Mouse (Mus musculus): ENCODE data around the gene Cx3cr1.

The Cx3cr1 gene

GRCm38 (mm10) chr9:119933675-119934074, 136.0 kb downstream of the Cx3cr1 start:
- DNase-seq = no peak

GRCm38 (mm10) chr9:119932358-119932757, 137.3 kb downstream of the Cx3cr1 start:
- DNase-seq = no peak

GRCm38 (mm10) chr9:119926497-119926896, 143.2 kb downstream of the Cx3cr1 start:
- DNase-seq = peak; percentile 53 to 65

DNA sequence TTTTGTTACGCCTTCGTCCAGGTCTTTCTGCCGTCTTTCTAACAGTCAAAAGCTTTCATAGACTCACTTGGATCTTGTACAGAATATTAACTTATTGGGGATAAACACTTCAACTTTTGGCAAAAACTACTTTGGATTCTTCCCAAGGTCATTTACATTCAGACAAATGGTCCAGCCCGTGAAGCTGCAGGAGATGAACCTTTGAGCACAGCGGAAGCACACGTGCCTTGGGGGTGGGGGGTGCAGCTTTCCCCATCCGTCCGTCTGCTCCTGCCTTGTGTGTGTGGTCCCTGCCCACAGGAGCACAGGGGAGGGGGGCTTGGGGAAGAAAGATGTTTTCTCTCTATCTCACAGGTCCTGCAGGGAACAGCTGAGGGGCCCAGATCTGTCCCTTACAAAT, 143.9 kb downstream of the Cx3cr1 start:
- no peak for DNase-seq

DNA sequence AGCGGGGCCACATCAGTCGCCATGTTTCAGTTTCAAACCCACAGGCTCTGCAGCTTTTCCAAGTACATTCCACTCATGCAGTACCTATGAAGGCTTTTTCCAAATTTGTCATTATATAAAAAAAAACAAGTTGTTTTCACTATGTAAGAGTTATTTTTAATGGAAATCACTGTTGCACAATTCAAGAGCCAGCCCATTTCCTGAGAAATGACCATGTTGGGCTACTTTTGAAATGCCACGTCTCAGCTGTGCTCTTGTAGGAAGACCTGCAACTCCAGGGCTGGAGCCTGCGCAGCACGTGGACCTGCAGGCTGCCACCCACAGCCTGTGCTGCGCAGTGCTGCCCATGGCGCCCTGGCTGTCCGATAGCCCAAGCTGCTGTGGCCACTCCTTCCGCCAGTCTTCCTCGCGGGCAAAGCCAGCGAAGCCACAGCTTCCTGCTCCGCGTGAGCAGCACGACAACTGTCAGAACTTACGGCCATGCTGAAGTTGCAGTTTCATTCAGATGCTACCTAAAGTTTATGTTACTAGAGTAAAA, 144.5 kb downstream of the Cx3cr1 start:
- no peak for DNase-seq

GRCm38 (mm10) chr9:119923462-119923861, 146.2 kb downstream of the Cx3cr1 start:
- DNase-seq = no peak

GRCm38 (mm10) chr9:119919858-119920257, 149.8 kb downstream of the Cx3cr1 start:
- no peak for DNase-seq

GRCm38 (mm10) chr9:119913087-119913838, 156.4 kb downstream of the Cx3cr1 start:
- no peak for DNase-seq

DNA sequence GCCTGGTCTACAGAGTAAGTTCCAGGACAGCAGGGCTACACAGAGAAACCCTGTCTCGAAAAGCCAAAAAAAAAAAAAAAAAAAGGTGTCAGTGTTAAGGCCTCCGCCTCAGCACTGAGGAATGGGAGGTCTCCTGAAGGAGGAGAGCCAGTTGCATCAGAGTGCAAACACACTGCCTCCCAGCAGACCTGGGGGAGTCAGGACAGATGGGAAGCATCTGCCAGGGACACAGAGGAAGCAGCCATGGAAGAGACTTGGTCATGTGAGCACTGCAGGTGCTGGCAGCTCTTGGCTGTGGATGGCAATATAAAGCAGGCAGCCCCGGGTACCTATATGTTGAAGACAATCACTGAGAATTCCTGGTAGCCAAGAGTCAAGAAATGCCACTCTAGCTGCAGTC, 159.7 kb downstream of the Cx3cr1 start:
- peak; percentile 26 to 39 for DNase-seq

DNA sequence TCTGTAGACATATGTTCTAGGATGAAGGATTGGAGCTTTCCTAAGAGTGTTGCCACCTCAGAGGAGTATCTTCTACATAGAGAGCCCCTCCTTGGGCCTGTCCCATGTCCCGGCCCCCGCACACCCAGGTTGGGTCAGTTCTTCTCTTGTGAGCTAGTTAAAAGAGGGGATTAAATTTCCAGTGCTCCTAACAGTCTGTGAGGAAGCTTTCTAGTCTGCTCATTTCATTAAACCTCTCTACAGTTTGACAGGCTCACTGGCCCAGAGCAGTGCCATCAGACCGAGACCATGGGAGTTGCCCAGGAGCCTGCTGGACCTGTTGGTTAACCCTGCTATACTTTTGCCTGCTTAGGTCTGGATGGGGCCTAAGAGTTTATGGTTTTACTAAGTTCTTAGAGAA, 161.0 kb downstream of the Cx3cr1 start:
- DNase-seq = no peak

DNA sequence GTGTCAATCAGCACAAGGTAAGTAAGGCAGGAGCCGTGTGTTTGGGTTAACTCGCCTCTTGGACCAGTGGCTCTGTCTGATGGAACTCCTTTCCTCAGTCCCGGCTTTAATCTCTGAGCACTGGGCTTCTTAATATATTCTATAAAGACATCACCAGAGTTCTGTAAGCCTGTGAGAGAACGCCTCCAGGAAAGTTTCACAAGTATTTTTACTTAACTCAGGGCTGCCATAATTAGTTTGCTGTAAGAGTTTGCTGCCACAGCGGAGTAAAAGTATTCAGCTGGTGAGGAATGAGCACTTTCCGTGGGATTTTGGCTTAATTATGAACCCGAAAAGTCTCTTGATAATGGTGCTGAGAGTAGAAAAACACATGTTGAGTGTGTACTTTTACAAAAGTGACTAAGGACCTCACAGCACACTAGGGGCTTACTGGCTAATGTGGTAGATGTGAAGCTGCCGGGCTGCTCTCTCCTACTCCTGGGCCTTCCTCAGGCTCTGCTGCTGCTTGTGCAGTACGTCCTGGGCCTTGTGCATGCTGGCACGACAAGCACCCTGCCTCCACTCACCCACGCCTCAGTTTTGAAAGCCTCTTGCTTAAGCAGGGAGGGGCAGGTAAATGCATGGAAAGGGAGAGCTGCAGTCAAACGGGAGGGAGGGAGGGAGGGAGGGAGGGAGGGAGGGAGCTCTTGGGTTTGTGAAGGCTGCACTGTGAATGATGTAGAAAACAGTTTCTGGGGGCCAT, 167.1 kb downstream of the Cx3cr1 start:
- DNase-seq = no peak

GRCm38 (mm10) chr9:119899446-119899845, 170.2 kb downstream of the Cx3cr1 start:
- no peak for DNase-seq

DNA sequence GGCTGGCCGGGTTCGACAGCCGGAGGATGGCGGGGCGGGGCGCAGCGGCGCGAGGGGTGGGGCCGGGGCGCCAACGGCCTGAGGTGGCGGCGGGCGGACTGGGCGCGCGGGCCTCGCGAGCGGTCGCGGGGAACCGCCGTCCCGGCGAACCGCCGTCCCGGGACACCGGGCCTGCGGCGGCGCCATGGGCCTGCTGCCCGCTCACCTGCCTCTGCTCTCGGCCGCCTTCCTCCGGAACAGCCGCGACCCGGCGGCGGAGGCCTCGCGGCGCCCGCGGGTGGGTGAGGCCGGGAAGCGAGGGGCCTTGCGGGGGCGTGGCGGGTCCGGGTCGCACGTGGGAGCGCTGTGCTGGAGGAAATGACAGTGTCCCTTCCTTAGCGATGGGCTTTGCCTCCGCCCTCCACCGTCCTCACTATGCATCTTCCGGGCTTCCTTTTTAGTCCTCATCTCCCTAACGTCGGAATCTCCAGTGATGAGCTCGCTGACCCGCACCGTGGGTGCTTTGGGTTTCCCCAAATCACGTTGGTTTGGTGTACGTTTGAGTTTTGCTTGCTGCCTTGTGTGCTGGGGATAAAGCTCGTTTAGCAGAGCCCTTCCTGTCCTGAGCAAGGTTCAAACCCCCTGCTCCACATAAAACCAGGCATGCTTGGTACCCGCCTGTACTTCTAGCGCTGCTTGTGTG, 174.5 kb downstream of the Cx3cr1 start:
- DNase-seq = peak; percentile 70 to 79

DNA sequence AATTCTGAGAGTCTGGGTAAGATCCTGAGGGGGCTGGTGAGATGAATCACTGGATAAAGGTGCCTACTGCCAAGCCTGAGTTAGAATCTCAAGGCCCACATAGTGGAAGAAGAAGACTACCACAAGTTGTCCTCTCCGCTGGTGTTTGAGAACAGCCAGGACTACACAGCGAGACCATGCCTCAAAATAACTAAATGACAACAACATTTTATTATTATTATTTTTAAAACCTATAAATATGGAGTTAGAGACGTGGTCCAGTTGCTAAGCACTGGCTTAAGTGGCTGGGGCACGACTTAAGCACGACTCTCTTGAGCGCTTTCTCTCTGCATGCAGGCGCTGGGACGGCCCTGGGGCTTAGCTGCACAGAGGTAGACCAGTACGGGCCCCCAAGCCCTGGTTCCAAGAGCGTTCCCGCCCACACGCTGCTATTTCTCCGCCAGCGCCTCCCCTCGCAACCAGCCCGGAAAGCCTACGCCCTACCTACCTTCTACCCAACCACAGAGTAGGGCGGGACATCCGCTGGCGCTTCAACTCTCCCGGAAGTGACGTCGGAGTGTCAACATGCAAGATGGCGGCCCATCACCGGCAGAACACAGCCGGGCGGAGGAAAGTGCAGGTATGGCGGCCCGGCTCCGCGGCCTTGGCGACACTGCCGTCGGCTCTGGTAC, 175.2 kb downstream of the Cx3cr1 start, which contains the start of gene Wdr48:
Wdr48 (plus strand) TSS at position 540 of the 671 bp plus-strand sequence.
- DNase-seq = peak; percentile 97 to 99

- no peak for DNase-seq
These were observed 175.8 kb downstream of the Cx3cr1 start for GRCm38 (mm10) chr9:119893881-119894280.

DNA sequence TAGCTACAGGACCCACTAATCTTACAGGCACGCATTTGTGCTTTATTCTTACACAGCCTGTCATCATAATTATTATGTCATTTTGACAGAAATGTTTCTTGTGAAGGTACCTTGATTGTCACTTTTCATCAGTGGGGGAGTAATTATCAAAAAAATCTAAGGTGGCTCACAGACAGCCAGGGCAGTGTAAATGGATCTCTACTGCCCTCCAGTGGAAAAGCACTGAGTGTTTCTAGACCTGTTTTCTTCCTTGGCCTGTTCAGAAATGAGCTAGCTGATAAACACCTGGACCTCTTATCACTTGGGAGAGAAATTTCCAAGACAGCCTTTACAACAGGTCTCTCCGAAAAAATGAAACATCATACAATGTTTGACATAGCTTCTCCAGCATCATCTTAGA, 179.0 kb downstream of the Cx3cr1 start:
- peak; percentile 27 to 32 for DNase-seq

DNA sequence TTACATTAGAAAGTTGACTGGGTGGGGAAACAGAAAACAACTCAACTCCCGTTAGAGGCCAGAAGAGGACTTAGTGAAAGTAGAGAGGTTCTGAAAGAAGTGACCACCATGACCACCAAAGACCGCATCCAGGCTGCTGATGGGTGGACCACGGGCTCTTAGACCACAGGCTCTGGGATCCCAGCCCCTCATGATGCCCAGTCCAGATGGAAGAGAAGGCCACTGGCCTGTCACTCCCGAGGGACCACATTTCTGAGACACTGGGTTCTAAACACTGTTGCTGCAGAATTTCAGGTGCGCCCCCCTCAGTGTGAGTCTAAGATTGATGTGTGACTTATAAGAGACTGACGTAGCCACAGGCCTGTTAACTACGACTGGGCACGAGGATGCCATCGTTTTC, 180.2 kb downstream of the Cx3cr1 start:
- DNase-seq = no peak

DNA sequence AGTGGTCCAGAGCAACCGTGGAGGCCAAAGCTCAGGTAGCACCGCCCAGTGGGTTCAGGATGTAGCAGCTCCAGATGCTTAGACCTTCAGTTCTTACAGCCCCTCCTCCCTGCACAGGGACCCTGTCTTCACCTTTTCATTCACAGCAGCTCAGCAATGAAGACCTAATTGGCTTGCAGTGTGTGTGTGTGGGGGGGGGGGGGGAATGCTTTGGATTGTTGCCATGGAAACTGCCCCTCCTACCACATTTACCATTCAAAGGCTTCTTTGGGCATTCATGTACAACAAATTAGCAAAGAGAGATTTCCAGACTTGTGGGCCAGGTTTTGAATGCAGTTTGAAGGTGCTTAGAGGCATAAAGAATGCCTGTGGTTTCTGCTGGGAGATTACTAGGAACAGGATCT, 180.8 kb downstream of the Cx3cr1 start:
- DNase-seq = no peak

DNA sequence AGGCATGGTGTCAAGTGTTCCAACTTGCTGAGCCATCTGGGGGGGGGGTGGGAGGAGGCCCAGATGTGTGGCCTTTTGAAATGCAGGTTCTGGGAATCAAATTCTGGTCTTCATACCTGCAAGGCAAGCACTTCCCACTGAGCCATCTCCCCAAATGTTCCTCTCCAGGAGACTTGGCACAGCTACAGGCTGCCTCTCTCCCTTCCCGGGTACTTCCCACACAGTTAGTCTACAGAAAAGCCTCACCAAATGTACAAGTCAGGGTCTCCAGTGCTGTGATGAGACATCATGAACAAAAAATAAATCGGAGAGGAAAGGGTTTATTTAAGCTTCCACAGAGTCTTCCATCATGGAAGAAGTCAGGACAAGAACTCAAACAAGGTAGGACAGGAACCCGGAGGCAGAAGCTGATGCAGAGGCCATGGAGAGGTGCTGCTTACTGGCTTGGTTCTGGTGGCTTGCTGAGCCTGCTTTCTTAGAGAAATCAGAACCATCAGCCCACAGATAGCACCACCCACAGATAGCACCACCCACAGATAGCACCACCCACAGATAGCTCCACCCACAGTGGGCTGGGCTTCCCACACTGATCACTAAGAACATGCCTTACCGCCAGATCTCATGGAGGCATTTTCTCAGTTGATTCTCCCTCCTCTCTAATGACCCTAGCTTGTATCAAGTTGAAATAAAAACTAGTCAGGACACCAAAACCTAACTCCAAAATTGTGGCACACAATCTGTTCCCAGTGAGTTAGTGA, 182.4 kb downstream of the Cx3cr1 start:
- peak; percentile 29 to 32 for DNase-seq

DNA sequence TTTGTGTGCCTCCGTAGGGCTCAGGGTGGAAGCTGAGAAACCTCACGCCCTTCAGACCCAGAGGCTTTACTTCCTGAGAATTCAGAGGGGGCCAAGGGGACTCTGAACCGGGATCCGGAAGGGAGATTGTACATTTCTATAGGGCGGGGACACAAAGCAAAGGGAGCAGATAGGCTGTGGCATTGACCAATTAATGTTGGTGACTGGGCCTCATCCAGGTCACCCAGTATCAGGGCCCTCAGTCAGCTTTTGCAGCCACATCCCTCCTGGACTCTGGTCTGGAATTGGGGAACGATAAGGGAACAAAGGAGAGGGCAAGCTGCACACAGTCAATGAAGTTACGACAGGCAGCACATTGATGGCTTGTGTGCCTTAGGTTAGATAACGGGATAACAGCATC, 215.5 kb downstream of the Cx3cr1 start:
- no peak for DNase-seq

DNA sequence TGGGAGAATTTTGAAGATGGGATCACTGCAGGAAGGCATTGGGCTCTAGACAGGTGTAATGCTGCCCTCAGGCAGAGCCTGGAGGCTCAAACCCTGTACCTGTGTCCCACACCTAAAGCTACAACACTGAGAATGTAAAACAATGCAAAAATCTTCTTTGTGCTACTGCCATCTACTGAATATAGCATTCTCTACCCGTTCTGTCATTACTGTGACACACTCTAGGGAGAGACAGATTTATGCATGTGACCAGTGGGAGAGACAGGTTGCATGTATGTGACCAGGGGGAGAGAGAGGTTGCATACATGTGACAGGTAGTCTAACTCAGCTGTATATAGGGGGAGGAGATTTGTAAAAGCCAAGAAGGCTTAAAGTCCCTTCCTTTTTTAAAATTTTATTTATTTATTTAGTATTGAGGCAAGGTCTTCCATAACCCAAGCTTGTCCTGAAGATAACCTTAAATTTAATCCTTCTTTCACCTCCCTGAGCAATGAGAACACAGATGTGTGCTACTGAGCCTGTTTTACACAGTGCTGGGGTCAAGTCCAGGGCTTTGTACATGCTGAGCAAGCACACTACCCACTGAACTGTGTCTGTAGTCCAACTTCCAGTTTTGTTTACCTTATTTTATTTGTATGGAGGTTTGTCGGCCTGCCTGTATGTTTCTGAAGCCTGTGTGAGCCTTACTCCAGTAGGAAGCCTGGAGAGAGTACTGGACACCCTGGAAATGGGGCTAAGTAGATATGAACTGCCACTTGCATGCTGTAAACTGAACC, 216.4 kb downstream of the Cx3cr1 start:
- DNase-seq = no peak

All from kidney, postnatal 4 days (tissue).